Mouse (Mus musculus) small intestine, adult 2 months (tissue): ENCODE measurements around the gene Vmn1r189. TPM values are rescaled to one million over a fixed set of nuclear protein-coding genes. Genes with fewer than 3 reads are reported as not detected.
"Not testable (repeated sequence)": the region's sequence is repeated elsewhere in the genome, so short reads cannot be mapped to it uniquely, and the experiment has no call there.

ENCODE experiments used
- H3K27ac ChIP-seq: fragments of 200-500 bp; 2 replicates; pipeline ENCODE4 v1.5.1; 2012; ENCODE audit warnings: low read depth, low read length, control low read depth, inconsistent platforms; ENCODE audit not compliant: insufficient read depth
- H3K27me3 ChIP-seq: fragments of 200-500 bp; 2 replicates; pipeline ENCODE4 v1.6.1; 2012; ENCODE audit warnings: mild to moderate bottlenecking, moderate library complexity, low read length, inconsistent platforms; ENCODE audit not compliant: control insufficient read depth, insufficient read depth
- H3K36me3 ChIP-seq: fragments of 200-500 bp; 2 replicates; pipeline ENCODE4 v1.6.1; 2012; ENCODE audit warnings: mild to moderate bottlenecking, low read length, control low read depth, inconsistent platforms; ENCODE audit not compliant: control insufficient read depth, insufficient read depth
- H3K4me1 ChIP-seq: fragments of 200-500 bp; 2 replicates; pipeline ENCODE4 v1.6.1; 2012; ENCODE audit warnings: low read length, inconsistent platforms, mixed read lengths; ENCODE audit not compliant: control insufficient read depth, insufficient read depth, insufficient read length
- H3K4me3 ChIP-seq: fragments of 200-500 bp; 2 replicates; pipeline ENCODE4 v1.5.1; 2012; ENCODE audit warnings: low read depth, mild to moderate bottlenecking, control low read depth, inconsistent platforms, low read length, moderate library complexity
- CTCF ChIP-seq: fragments of 200-500 bp; IDR thresholded peaks from 2 replicates; pipeline ENCODE4 v1.5.1; 2012; ENCODE audit warnings: low read depth, mild to moderate bottlenecking, control low read depth, inconsistent platforms, low read length, moderate library complexity, mixed read lengths; ENCODE audit not compliant: insufficient replicate concordance, insufficient read length; ENCODE audit errors: extremely low read depth
- POLR2A ChIP-seq: fragments of 200-500 bp; IDR thresholded peaks from 2 replicates; pipeline ENCODE4 v1.6.1; 2012; ENCODE audit warnings: low read depth, mild to moderate bottlenecking, control low read depth, inconsistent platforms, low read length, moderate library complexity
- WGBS: fragments of 180-500 bp; shearing (Covaris S2); methylation state at CpG from one replicate; pipeline ENCODE4 v1.1.7; 2018; 5-methylcytosine and 5-hydroxymethylcytosine counted together
- polyA plus RNA-seq: library from polyadenylated mRNA; depleted of rRNA; stranded (reverse); fragments of >200 nt; gene quantifications from 2 replicates; pipeline ENCODE4 v1.2.3, GENCODE M21; 2012; rRNA removed

The Vmn1r189 gene
- not detected in 2 replicates for polyA plus RNA-seq

- H3K27ac ChIP-seq, H3K4me3 ChIP-seq, H3K27me3 ChIP-seq, H3K4me1 ChIP-seq, H3K36me3 ChIP-seq: not testable (repeated sequence)
- WGBS, result 81% methylated on average over 2 of the region's 2 CpGs
Measured at GRCm38 (mm10) chr13:22105724-22106123, at the start of gene Vmn1r189. Gene Vmn1r189 (minus strand): TSS chr13:22105824.

GRCm38 (mm10) chr13:22136495-22137293 is 31.1 kb upstream of the Vmn1r189 start:
- H3K4me1 ChIP-seq, H3K27ac ChIP-seq, H3K27me3 ChIP-seq, H3K4me3 ChIP-seq, H3K36me3 ChIP-seq: not testable (repeated sequence)
- WGBS, result 29% methylated on average over 5 of the region's 5 CpGs

- not testable (repeated sequence) for H3K4me1 ChIP-seq, H3K27me3 ChIP-seq, H3K36me3 ChIP-seq, H3K27ac ChIP-seq, H3K4me3 ChIP-seq
- WGBS, result 94% methylated on average over 1 of the region's 1 CpGs
Measured at GRCm38 (mm10) chr13:22084140-22084539, 21.5 kb downstream of the Vmn1r189 start, which contains the start of gene Vmn1r188. Gene Vmn1r188 (plus strand): TSS chr13:22084440.

DNA sequence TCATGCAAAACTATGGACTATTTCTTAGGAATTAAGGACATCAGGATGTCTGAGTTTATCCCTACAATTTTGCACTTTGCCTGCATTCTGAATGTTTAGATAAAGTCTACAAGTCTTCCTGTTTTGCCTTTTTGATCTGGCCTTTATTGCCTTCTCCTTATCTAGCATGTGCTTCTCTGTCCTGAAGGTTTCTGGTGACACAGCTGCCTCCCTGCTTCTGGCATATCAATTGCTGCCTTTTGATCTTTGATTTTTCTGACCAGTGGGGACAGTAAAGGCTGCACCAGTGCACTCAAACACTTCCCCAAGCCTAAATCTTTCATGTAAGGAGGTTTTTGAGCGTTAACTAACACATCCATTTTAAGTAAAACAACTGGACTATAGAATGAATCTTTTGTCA is 42.2 kb downstream of the Vmn1r189 start:
- H3K27ac ChIP-seq, result no peak overlapping the region
- TF ChIP-seq CTCF, result no peak
- no peak for TF ChIP-seq POLR2A
- H3K4me3 ChIP-seq, result no peak overlapping the region
- WGBS, result 20% methylated on average over 1 of the region's 1 CpGs
- H3K27me3 ChIP-seq, result no peaks in the 10 kb centered on the region
- H3K4me1 ChIP-seq, result no peaks in the 10 kb centered on the region
- H3K36me3 ChIP-seq, result no peaks in the 10 kb centered on the region

DNA sequence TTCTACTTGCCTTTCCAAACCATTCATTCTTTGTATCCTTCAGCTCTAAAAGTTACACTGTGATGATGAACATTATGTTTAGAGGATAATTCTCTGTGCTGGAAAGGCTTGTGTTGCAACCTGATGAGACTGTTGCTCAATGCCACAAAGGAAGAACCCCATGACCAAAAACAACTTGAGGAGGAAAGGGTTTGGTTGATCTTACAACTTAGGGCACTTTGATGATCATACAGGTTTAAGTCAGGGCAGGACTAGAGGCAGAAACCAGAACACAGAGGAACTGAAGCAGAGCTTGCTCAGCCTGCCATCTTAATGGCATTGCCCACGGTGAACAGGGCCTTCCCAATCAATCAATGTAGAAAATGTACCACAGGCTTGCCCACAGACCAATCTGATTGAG is 44.2 kb downstream of the Vmn1r189 start:
- Histone ChIP-seq H3K4me1 (no peaks in the 10 kb centered on the region), H3K27me3 (no peaks in the 10 kb centered on the region), H3K27ac (no peak overlapping the region), H3K4me3 (no peak overlapping the region), H3K36me3 (no peaks in the 10 kb centered on the region)
- no peak for TF ChIP-seq POLR2A
- no peak for TF ChIP-seq CTCF
- WGBS, result 70% methylated on average over 1 of the region's 1 CpGs

- TF ChIP-seq POLR2A (no peak), CTCF (no peak)
- no peaks in the 10 kb centered on the region for H3K36me3 ChIP-seq
- 97% methylated on average over 1 of the region's 1 CpGs for WGBS
- no peak overlapping the region for H3K4me3 ChIP-seq
- H3K27me3 ChIP-seq, result no peaks in the 10 kb centered on the region
- H3K4me1 ChIP-seq, result peaks cover 2% of the 10 kb centered on the region; the same call in 1 of the 2 replicates
- H3K27ac ChIP-seq, result no peak overlapping the region
Measured at GRCm38 (mm10) chr13:22053754-22054153, 51.9 kb downstream of the Vmn1r189 start.

- 11% methylated on average over 5 of the region's 5 CpGs for whole genome bisulfite sequencing
- Histone ChIP-seq H3K27ac (0 out of 2 replicates have a peak overlapping the region, but pooled peaks have one; percentile 30), H3K4me3 (peak overlapping the region; percentile 54; the same call in 1 of the 2 replicates), H3K27me3 (no peaks in the 10 kb centered on the region), H3K4me1 (peaks cover 2% of the 10 kb centered on the region; the same call in 1 of the 2 replicates), H3K36me3 (no peaks in the 10 kb centered on the region)
- TF ChIP-seq POLR2A (no peak), CTCF (no peak)
Measured at GRCm38 (mm10) chr13:22051523-22051859, 54.1 kb downstream of the Vmn1r189 start.
